ENCODE assay signal across 9 mouse cellular contexts in genomic region chr7:45198435-45198834, GRCm38 (mm10). TPM values are rescaled to one million over a fixed set of nuclear protein-coding genes. Genes with fewer than 3 reads are reported as not detected.
DNase-seq lines count a peak whose midpoint lies in the region; ATAC-seq and TF ChIP-seq lines count a peak whose summit lies in the region.
"Had no signal": no experiment of that assay in that cellular context is flagged by ENCODE, and none has a peak within 500 bp of the region (broad histone marks: within the 10 kb centered on the region; RNA-seq: fewer than 3 reads in every experiment).

No protein-coding gene starts in this region.

- no peak overlapping the region for H3K4me2 ChIP-seq in midbrain, embryonic 12.5 days (replicated peaks)

- H3K9me3 ChIP-seq in midbrain, embryonic 12.5 days, result no peaks in the 10 kb centered on the region

- peaks cover 24% of the 10 kb centered on the region for H3K27me3 ChIP-seq in midbrain, embryonic 12.5 days
- H3K27me3 ChIP-seq in small intestine, adult 2 months (ENCODE audit: control insufficient read depth, insufficient read depth, low read length), result no peaks in the 10 kb centered on the region

- peak; percentile 60 for ATAC-seq in inflammation-experienced regulatory T-cells, adult 6 months
- peak; percentile 48; the same call in 1 of the 2 replicates for ATAC-seq in midbrain, embryonic 12.5 days (ENCODE audit: low FRiP score, low read depth)

- intact Hi-C loops in gastrocnemius, adult 2 months (cut with DNase I), result loop anchor here (1.0 to 2.0 kb wide), 2 partner anchors 36 to 120 kb away; no protein-coding TSS in a partner anchor

- H3K27ac ChIP-seq in gastrocnemius, adult 2 months, result no peak overlapping the region
- H3K27ac ChIP-seq in midbrain, embryonic 12.5 days (replicated peaks), result no peak overlapping the region
- no peak overlapping the region for H3K27ac ChIP-seq in small intestine, adult 2 months (ENCODE audit: insufficient read depth, low read depth, low read length)
- H3K27ac ChIP-seq: macrophage had no signal

- DNase-seq in ovary, adult 18-20 months (ENCODE audit: low spot score), result peak; percentile 56
- no peak for DNase-seq in ovary, postnatal 10 days (ENCODE audit: low spot score)
- peak; percentile 92 to 94 for DNase-seq in cerebellum, postnatal 25 days
- peak; percentile 88 for DNase-seq in gastrocnemius, adult 2 months
- peak; percentile 45 to 64 for DNase-seq in left cerebral cortex, adult 8-10 months (ENCODE audit: low spot score in 2 of 2)

- no peak overlapping the region for H3K4me3 ChIP-seq in gastrocnemius, adult 2 months
- no peak overlapping the region for H3K4me3 ChIP-seq in midbrain, embryonic 12.5 days
- H3K4me3 ChIP-seq in small intestine, adult 2 months (ENCODE audit: low read depth, low read length), result no peak overlapping the region

- H3K36me3 ChIP-seq in midbrain, embryonic 12.5 days, result no peaks in the 10 kb centered on the region
- H3K36me3 ChIP-seq in small intestine, adult 2 months (ENCODE audit: control insufficient read depth, insufficient read depth, low read length), result no peaks in the 10 kb centered on the region

- peak; percentile 84 for TF ChIP-seq CTCF in gastrocnemius, adult 2 months (IDR thresholded peaks at IDR 0.05)
- TF ChIP-seq CTCF in small intestine, adult 2 months (IDR thresholded peaks at IDR 0.05; ENCODE audit: extremely low read depth, insufficient read length, insufficient replicate concordance, low read depth, low read length), result peak; percentile 75

- H3K4me1 ChIP-seq in midbrain, embryonic 12.5 days, result peaks cover 8% of the 10 kb centered on the region; the same call in 1 of the 2 replicates
- no peaks in the 10 kb centered on the region for H3K4me1 ChIP-seq in small intestine, adult 2 months (ENCODE audit: control insufficient read depth, insufficient read depth, insufficient read length, low read length)

- WGBS in midbrain, embryonic 12.5 days, result 16% methylated on average over 5 of the region's 5 CpGs
- 12% methylated on average over 5 of the region's 5 CpGs for WGBS in small intestine, adult 2 months

- no peak for TF ChIP-seq POLR2A in small intestine, adult 2 months (IDR thresholded peaks at IDR 0.05; ENCODE audit: low read depth, low read length)

- H3K9ac ChIP-seq in midbrain, embryonic 12.5 days (replicated peaks), result no peak overlapping the region

RNA-seq across cellular contexts. Expression of gene Ccdc155, which starts 6.3 kb away (rescaled TPM):
- total RNA-seq in gastrocnemius, adult 2 months (2021), result not detected
- under 1 TPM in 1 of 3 experiments, not detected in 2; 0.24 TPM for polyA plus RNA-seq in inflammation-experienced regulatory T-cells, adult 6 months (2017; shearing (Covaris generic))
- total RNA-seq in left cerebral cortex, adult 8-10 months (2022), result 1 to 10 TPM; 4.3 to 6.4 (median 5.4) TPM
- 0.63 and 0.75 TPM in 2 replicates for polyA plus RNA-seq in midbrain, embryonic 12.5 days (2016; fragmentation: Nextera tagmentation; extraction: Ambion mirVana)
- polyA plus RNA-seq in small intestine, adult 2 months (2012; rRNA removed), result not detected in 2 replicates
- polyA plus RNA-seq: macrophage had no signal

RNA-seq across cellular contexts. Expression of gene Dkkl1, which starts 13.5 kb away (rescaled TPM):
- total RNA-seq in gastrocnemius, adult 2 months (2021), result not detected
- 10 to 100 TPM; 17.5 to 50.4 (median 28.3) TPM for polyA plus RNA-seq in inflammation-experienced regulatory T-cells, adult 6 months (2017; shearing (Covaris generic))
- 10 to 100 TPM; 23.1 to 31.5 (median 26.8) TPM for total RNA-seq in left cerebral cortex, adult 8-10 months (2022)
- polyA plus RNA-seq in midbrain, embryonic 12.5 days (2016; fragmentation: Nextera tagmentation; extraction: Ambion mirVana), result 1.0 and 1.4 TPM in 2 replicates
- polyA plus RNA-seq in small intestine, adult 2 months (2012; rRNA removed), result 0.24 and 0.84 TPM in 2 replicates
- polyA plus RNA-seq: macrophage had no signal

RNA-seq across cellular contexts. Expression of gene Tead2, which starts 17.1 kb away (rescaled TPM):
- total RNA-seq in gastrocnemius, adult 2 months (2021), result 1 to 10 TPM; 2.6 to 4.1 TPM
- 1 to 10 TPM; 2.0 to 4.2 (median 3.2) TPM for polyA plus RNA-seq in inflammation-experienced regulatory T-cells, adult 6 months (2017; shearing (Covaris generic))
- total RNA-seq in left cerebral cortex, adult 8-10 months (2022), result 1 to 10 TPM; 2.0 to 5.1 (median 3.0) TPM
- 237 and 248 TPM in 2 replicates for polyA plus RNA-seq in midbrain, embryonic 12.5 days (2016; fragmentation: Nextera tagmentation; extraction: Ambion mirVana)
- 8.0 and 32.2 TPM in 2 replicates for polyA plus RNA-seq in small intestine, adult 2 months (2012; rRNA removed)
- polyA plus RNA-seq: macrophage had no signal

RNA-seq across cellular contexts. Expression of gene Pth2, which starts 17.6 kb away (rescaled TPM):
- not detected for total RNA-seq in gastrocnemius, adult 2 months (2021)
- polyA plus RNA-seq in inflammation-experienced regulatory T-cells, adult 6 months (2017; shearing (Covaris generic)), result not detected
- total RNA-seq in left cerebral cortex, adult 8-10 months (2022), result under 1 TPM in 1 of 4 experiments, not detected in 3; 0.80 TPM
- polyA plus RNA-seq in midbrain, embryonic 12.5 days (2016; fragmentation: Nextera tagmentation; extraction: Ambion mirVana), result 1.3 and 2.4 TPM in 2 replicates
- not detected in 2 replicates for polyA plus RNA-seq in small intestine, adult 2 months (2012; rRNA removed)
- polyA plus RNA-seq: macrophage had no signal

RNA-seq across cellular contexts. Expression of gene Gfy, which starts 19.1 kb away (rescaled TPM):
- total RNA-seq in gastrocnemius, adult 2 months (2021), result not detected
- polyA plus RNA-seq in inflammation-experienced regulatory T-cells, adult 6 months (2017; shearing (Covaris generic)), result not detected
- under 1 TPM in 1 of 4 experiments, not detected in 3; 0.34 TPM for total RNA-seq in left cerebral cortex, adult 8-10 months (2022)
- polyA plus RNA-seq in midbrain, embryonic 12.5 days (2016; fragmentation: Nextera tagmentation; extraction: Ambion mirVana), result not detected in 2 replicates
- not detected in 2 replicates for polyA plus RNA-seq in small intestine, adult 2 months (2012; rRNA removed)
- polyA plus RNA-seq: macrophage had no signal
